Mouse (Mus musculus): ENCODE measurements at regions not wholly inside any gene's neighbourhood (a gene's known extent, or its start where the extent isn't known, plus 50 kb on each side); places are given as distances from the start of the nearest gene placed in this dataset.

- no peaks in the 10 kb centered on the region for H3K36me3 ChIP-seq (ENCODE audit: control insufficient read depth, insufficient read depth, low read length)
- no peaks in the 10 kb centered on the region; the same call in 1 of the 2 replicates for H3K27me3 ChIP-seq (ENCODE audit: control insufficient read depth, insufficient read depth, low read length)
- peak; percentile 54 for DNase-seq
- H3K9me3 ChIP-seq (ENCODE audit: control insufficient read depth, low read length): no peaks in the 10 kb centered on the region
- no peak for ATAC-seq (ENCODE audit: low FRiP score, low TSS enrichment)
- H3K4me1 ChIP-seq (ENCODE audit: control insufficient read depth, insufficient read depth, low read length): peaks cover 19% of the 10 kb centered on the region
- H3K4me3 ChIP-seq (replicated peaks; ENCODE audit: low read depth, low read length): no peak overlapping the region
- no peak overlapping the region for H3K9ac ChIP-seq (replicated peaks; ENCODE audit: low read length)
- WGBS: 12% methylated on average over 2 of the region's 2 CpGs
- H3K27ac ChIP-seq (replicated peaks; ENCODE audit: low read depth, low read length): no peak overlapping the region
- H3K4me2 ChIP-seq (ENCODE audit: low read length): no peak overlapping the region
Measured at GRCm38 (mm10) chr11:84729189-84729588, 90.1 kb downstream of the Mrm1 start.

GRCm38 (mm10) chr11:84725936-84726613 is 93.2 kb downstream of the Mrm1 start:
- Histone ChIP-seq H3K27me3 (ENCODE audit: control insufficient read depth, insufficient read depth, low read length) (peaks cover 5% of the 10 kb centered on the region), H3K4me3 (replicated peaks; ENCODE audit: low read depth, low read length) (no peak overlapping the region), H3K9me3 (ENCODE audit: control insufficient read depth, low read length) (no peaks in the 10 kb centered on the region), H3K27ac (replicated peaks; ENCODE audit: low read depth, low read length) (peak overlapping the region; percentile 73), H3K36me3 (ENCODE audit: control insufficient read depth, insufficient read depth, low read length) (no peaks in the 10 kb centered on the region), H3K4me2 (ENCODE audit: low read length) (0 out of 2 replicates have a peak overlapping the region, but pooled peaks have one; percentile 0), H3K4me1 (ENCODE audit: control insufficient read depth, insufficient read depth, low read length) (peaks cover 26% of the 10 kb centered on the region), H3K9ac (replicated peaks; ENCODE audit: low read length) (no peak overlapping the region)
- DNase-seq (peak; percentile 63), ATAC-seq (ENCODE audit: low FRiP score, low TSS enrichment) (no peak; the same call in 1 of the 2 replicates)
- WGBS: 38% methylated on average over 18 of the region's 18 CpGs

- no peak for ATAC-seq (ENCODE audit: low FRiP score, low TSS enrichment)
- Histone ChIP-seq H3K4me3 (replicated peaks; ENCODE audit: low read depth, low read length) (no peak overlapping the region), H3K27me3 (ENCODE audit: control insufficient read depth, insufficient read depth, low read length) (peaks cover 5% of the 10 kb centered on the region), H3K4me1 (ENCODE audit: control insufficient read depth, insufficient read depth, low read length) (peaks cover 26% of the 10 kb centered on the region), H3K27ac (replicated peaks; ENCODE audit: low read depth, low read length) (0 out of 2 replicates have a peak overlapping the region, but pooled peaks have one; percentile 28), H3K36me3 (ENCODE audit: control insufficient read depth, insufficient read depth, low read length) (no peaks in the 10 kb centered on the region), H3K4me2 (ENCODE audit: low read length) (no peak overlapping the region), H3K9ac (replicated peaks; ENCODE audit: low read length) (no peak overlapping the region), H3K9me3 (ENCODE audit: control insufficient read depth, low read length) (no peaks in the 10 kb centered on the region)
- no peak for DNase-seq
- 43% methylated on average over 11 of the region's 11 CpGs for WGBS
Measured at GRCm38 (mm10) chr11:84725177-84725792, 94.0 kb downstream of the Mrm1 start.

GRCm38 (mm10) chr11:84724080-84724479 is 95.2 kb downstream of the Mrm1 start:
- Histone ChIP-seq H3K27ac (replicated peaks; ENCODE audit: low read depth, low read length) (0 out of 2 replicates have a peak overlapping the region, but pooled peaks have one; percentile 60), H3K4me2 (ENCODE audit: low read length) (peak overlapping the region; percentile 28), H3K9me3 (ENCODE audit: control insufficient read depth, low read length) (no peaks in the 10 kb centered on the region), H3K4me1 (ENCODE audit: control insufficient read depth, insufficient read depth, low read length) (peaks cover 23% of the 10 kb centered on the region), H3K9ac (replicated peaks; ENCODE audit: low read length) (0 out of 2 replicates have a peak overlapping the region, but pooled peaks have one; percentile 16), H3K4me3 (replicated peaks; ENCODE audit: low read depth, low read length) (no peak overlapping the region), H3K27me3 (ENCODE audit: control insufficient read depth, insufficient read depth, low read length) (peaks cover 5% of the 10 kb centered on the region), H3K36me3 (ENCODE audit: control insufficient read depth, insufficient read depth, low read length) (no peaks in the 10 kb centered on the region)
- DNase-seq: peak; percentile 79
- no peak for ATAC-seq (ENCODE audit: low FRiP score, low TSS enrichment)
- 5% methylated on average over 18 of the region's 18 CpGs for WGBS

GRCm38 (mm10) chr11:84722658-84723201 is 96.6 kb downstream of the Mrm1 start:
- peak overlapping the region; percentile 49 for H3K27ac ChIP-seq (replicated peaks; ENCODE audit: low read depth, low read length)
- H3K9me3 ChIP-seq (ENCODE audit: control insufficient read depth, low read length): no peaks in the 10 kb centered on the region
- DNase-seq: peak; percentile 53
- H3K4me1 ChIP-seq (ENCODE audit: control insufficient read depth, insufficient read depth, low read length): peaks cover 23% of the 10 kb centered on the region
- H3K27me3 ChIP-seq (ENCODE audit: control insufficient read depth, insufficient read depth, low read length): peaks cover 5% of the 10 kb centered on the region
- H3K36me3 ChIP-seq (ENCODE audit: control insufficient read depth, insufficient read depth, low read length): no peaks in the 10 kb centered on the region
- no peak overlapping the region for H3K4me2 ChIP-seq (ENCODE audit: low read length)
- WGBS: 41% methylated on average over 12 of the region's 12 CpGs
- H3K4me3 ChIP-seq (replicated peaks; ENCODE audit: low read depth, low read length): no peak overlapping the region
- H3K9ac ChIP-seq (replicated peaks; ENCODE audit: low read length): no peak overlapping the region
- ATAC-seq (ENCODE audit: low FRiP score, low TSS enrichment): no peak

- no peak for DNase-seq
- Histone ChIP-seq H3K9me3 (ENCODE audit: control insufficient read depth, low read length) (no peaks in the 10 kb centered on the region), H3K4me2 (ENCODE audit: low read length) (no peak overlapping the region), H3K9ac (replicated peaks; ENCODE audit: low read length) (no peak overlapping the region), H3K4me1 (ENCODE audit: control insufficient read depth, insufficient read depth, low read length) (peaks cover 22% of the 10 kb centered on the region), H3K27ac (replicated peaks; ENCODE audit: low read depth, low read length) (peak overlapping the region; percentile 49), H3K4me3 (replicated peaks; ENCODE audit: low read depth, low read length) (no peak overlapping the region), H3K27me3 (ENCODE audit: control insufficient read depth, insufficient read depth, low read length) (peaks cover 5% of the 10 kb centered on the region), H3K36me3 (ENCODE audit: control insufficient read depth, insufficient read depth, low read length) (no peaks in the 10 kb centered on the region)
- ATAC-seq (ENCODE audit: low FRiP score, low TSS enrichment): no peak
- WGBS: 41% methylated on average over 3 of the region's 3 CpGs
Measured at GRCm38 (mm10) chr11:84721979-84722378, 97.3 kb downstream of the Mrm1 start.

- DNase-seq: no peak
- H3K27ac ChIP-seq (replicated peaks; ENCODE audit: low read depth, low read length): no peak overlapping the region
Measured at GRCm38 (mm10) chr11:84721150-84721549, 98.2 kb downstream of the Mrm1 start.

GRCm38 (mm10) chr11:84719781-84720180 is 99.5 kb downstream of the Mrm1 start:
- DNase-seq: no peak
- no peak overlapping the region for H3K9ac ChIP-seq (replicated peaks; ENCODE audit: low read length)

More at GRCm38 (mm10) chr11:84721150-84721549, 98.2 kb downstream of the Mrm1 start:
- no peaks in the 10 kb centered on the region for H3K9me3 ChIP-seq (ENCODE audit: control insufficient read depth, low read length)
- H3K4me3 ChIP-seq (replicated peaks; ENCODE audit: low read depth, low read length): no peak overlapping the region
- H3K27me3 ChIP-seq (ENCODE audit: control insufficient read depth, insufficient read depth, low read length): peaks cover 5% of the 10 kb centered on the region; the same call in 1 of the 2 replicates
- no peaks in the 10 kb centered on the region for H3K36me3 ChIP-seq (ENCODE audit: control insufficient read depth, insufficient read depth, low read length)
- ATAC-seq (ENCODE audit: low FRiP score, low TSS enrichment): no peak
- WGBS: 66% methylated on average over 2 of the region's 2 CpGs
- no peak overlapping the region for H3K4me2 ChIP-seq (ENCODE audit: low read length)
- no peak overlapping the region for H3K9ac ChIP-seq (replicated peaks; ENCODE audit: low read length)
- peaks cover 16% of the 10 kb centered on the region for H3K4me1 ChIP-seq (ENCODE audit: control insufficient read depth, insufficient read depth, low read length)

More at GRCm38 (mm10) chr11:84719781-84720180, 99.5 kb downstream of the Mrm1 start:
- H3K27ac ChIP-seq (replicated peaks; ENCODE audit: low read depth, low read length): no peak overlapping the region
- WGBS: 93% methylated on average over 1 of the region's 1 CpGs
- peaks cover 5% of the 10 kb centered on the region; the same call in 1 of the 2 replicates for H3K27me3 ChIP-seq (ENCODE audit: control insufficient read depth, insufficient read depth, low read length)
- H3K4me3 ChIP-seq (replicated peaks; ENCODE audit: low read depth, low read length): no peak overlapping the region
- H3K9me3 ChIP-seq (ENCODE audit: control insufficient read depth, low read length): no peaks in the 10 kb centered on the region
- H3K36me3 ChIP-seq (ENCODE audit: control insufficient read depth, insufficient read depth, low read length): no peaks in the 10 kb centered on the region
- H3K4me2 ChIP-seq (ENCODE audit: low read length): no peak overlapping the region
- ATAC-seq (ENCODE audit: low FRiP score, low TSS enrichment): no peak
- H3K4me1 ChIP-seq (ENCODE audit: control insufficient read depth, insufficient read depth, low read length): peaks cover 13% of the 10 kb centered on the region; the same call in 1 of the 2 replicates
